Mouse (Mus musculus) hindbrain, postnatal 0 days (tissue): ENCODE results near the gene Tspan5. TPM values are rescaled to one million over a fixed set of nuclear protein-coding genes. Genes with fewer than 3 reads are reported as not detected.

Experiments
- ATAC-seq: fragments of 200-750 bp; cut with Nextera tagmentation; 2 replicates; pipeline ENCODE4 v1.8.0; 2017; ENCODE audit warnings: mild to moderate bottlenecking, moderate TSS enrichment, moderate library complexity
- DNase-seq: peaks from one replicate; pipeline ENCODE4 v3.0.0-alpha.2; 2015; ENCODE audit warnings: low spot score
- H3K27ac ChIP-seq: fragments of 300-500 bp; sonication (generic); 2 replicates; pipeline ENCODE4 v1.5.1; 2014; ENCODE audit warnings: mild to moderate bottlenecking
- H3K27me3 ChIP-seq: fragments of 300-500 bp; sonication (generic); 2 replicates; pipeline ENCODE4 v1.6.1; 2014; ENCODE audit warnings: low read length, mixed read lengths; ENCODE audit not compliant: insufficient read depth
- H3K36me3 ChIP-seq: fragments of 300-500 bp; sonication (generic); 2 replicates; pipeline ENCODE4 v1.6.1; 2014; ENCODE audit warnings: low read length, mixed read lengths; ENCODE audit not compliant: insufficient read depth
- H3K4me1 ChIP-seq: fragments of 300-500 bp; sonication (generic); 2 replicates; pipeline ENCODE4 v1.6.1; 2014; ENCODE audit warnings: antibody characterized with exemption, low read length, mixed read lengths; ENCODE audit not compliant: insufficient read depth
- H3K4me2 ChIP-seq: fragments of 300-500 bp; sonication (generic); 2 replicates; pipeline ENCODE4 v1.6.1; 2014; ENCODE audit warnings: low read depth, mild to moderate bottlenecking, low read length, moderate library complexity, mixed read lengths
- H3K4me3 ChIP-seq: fragments of 300-500 bp; sonication (generic); 2 replicates; pipeline ENCODE4 v1.5.1; 2014; ENCODE audit warnings: low read length
- H3K9ac ChIP-seq: fragments of 300-500 bp; sonication (generic); replicated peaks from 2 replicates; pipeline ENCODE4 v1.6.1; 2014; ENCODE audit warnings: mild to moderate bottlenecking, low read length, moderate library complexity, mixed read lengths
- H3K9me3 ChIP-seq: fragments of 300-500 bp; sonication (generic); 2 replicates; pipeline ENCODE4 v1.6.1; 2016; ENCODE audit warnings: low read length, mixed read lengths
- CTCF ChIP-seq: IDR thresholded peaks from 2 replicates; pipeline ENCODE4 v1.5.1; 2016; ENCODE audit warnings: antibody characterized with exemption, control low read depth, low read depth
- WGBS: fragments of 180-500 bp; shearing (Covaris S2); extraction: QIAGEN DNeasy Blood & Tissue Kit; methylation state at CpG from one replicate; pipeline ENCODE4 v1.1.7; 2014; 5-methylcytosine and 5-hydroxymethylcytosine counted together
- polyA plus RNA-seq: library from polyadenylated mRNA; unstranded; fragments of >200 nt; fragmentation: Nextera tagmentation; extraction: Ambion mirVana; gene quantifications from 2 replicates; pipeline ENCODE4 v1.2.1, GENCODE M21; 2015
- total RNA-seq: library from RNA; depleted of rRNA; stranded (reverse); fragments of >200 nt; gene quantifications from 2 replicates; pipeline ENCODE4 v1.2.3, GENCODE M21; 2014

Gene Tspan5
- total and polyA plus RNA-seq, 2 experiments from 2014 or later: 86.0 to 135 TPM

DNA sequence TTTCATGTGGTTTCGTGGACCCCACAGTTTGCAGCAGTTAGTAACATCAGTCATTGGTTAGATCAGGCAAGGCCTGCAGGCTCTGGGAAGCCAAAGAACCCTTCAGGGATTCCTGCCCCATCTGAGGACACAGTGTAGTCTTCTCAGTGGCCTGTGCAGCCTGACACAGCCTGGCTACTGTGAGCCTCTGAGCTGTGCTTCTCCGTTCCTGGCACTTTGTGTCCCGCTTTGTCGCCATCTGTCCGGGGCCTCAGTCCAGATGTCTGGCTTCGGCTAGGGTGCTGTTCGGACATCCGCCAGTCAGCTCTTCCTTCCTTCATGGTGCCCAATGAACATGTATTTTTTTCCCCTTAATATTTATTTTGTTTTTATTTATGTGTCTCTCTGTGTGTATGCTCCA lies 117.2 kb downstream of the Tspan5 start:
- Histone ChIP-seq H3K4me2 (no peak overlapping the region), H3K4me1 (peaks cover 49% of the 10 kb centered on the region), H3K36me3 (no peaks in the 10 kb centered on the region), H3K4me3 (no peak overlapping the region), H3K27ac (peak overlapping the region; percentile 65), H3K27me3 (no peaks in the 10 kb centered on the region), H3K9me3 (no peaks in the 10 kb centered on the region), H3K9ac (no peak overlapping the region)
- ATAC-seq (peak; percentile 33; the same call in 1 of the 2 replicates), DNase-seq (peak; percentile 56)
- 39% methylated on average over 8 of the region's 8 CpGs for WGBS
- TF ChIP-seq CTCF: no peak

GRCm38 (mm10) chr3:138859666-138860065 lies 117.7 kb downstream of the Tspan5 start:
- ATAC-seq: peak; percentile 79
- peak overlapping the region; percentile 65 for H3K27ac ChIP-seq

DNA sequence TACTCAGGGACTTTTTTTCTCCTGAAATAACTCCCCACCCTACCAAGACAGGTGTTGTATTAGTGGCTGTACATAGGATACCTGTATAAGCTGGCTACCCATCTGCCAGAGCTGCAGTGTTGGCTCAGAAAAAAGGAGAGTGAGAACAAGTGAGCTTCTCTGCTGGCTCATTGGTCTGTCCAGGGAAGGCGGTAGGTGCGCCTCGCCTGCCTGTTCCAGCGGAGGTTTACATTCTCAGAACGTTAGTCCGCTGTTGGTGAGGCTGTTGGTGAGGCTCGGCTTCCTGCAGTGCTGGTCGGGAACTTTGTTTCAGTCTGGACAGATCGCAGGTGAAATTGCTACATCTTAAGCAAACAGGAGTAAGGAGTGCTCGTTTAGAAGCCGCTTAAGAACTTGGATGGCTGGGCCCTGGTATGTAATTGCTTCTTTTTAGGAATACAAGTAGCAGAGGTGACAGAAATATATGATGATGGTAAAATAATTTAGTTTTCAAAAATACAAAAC lies 118.3 kb downstream of the Tspan5 start:
- no peak overlapping the region for H3K4me3 ChIP-seq
- H3K9me3 ChIP-seq: no peaks in the 10 kb centered on the region
- no peak for ATAC-seq
- H3K27ac ChIP-seq: peak overlapping the region; percentile 65
- H3K9ac ChIP-seq: no peak overlapping the region
- no peak for TF ChIP-seq CTCF
- no peak overlapping the region for H3K4me2 ChIP-seq
- no peak for DNase-seq
- H3K27me3 ChIP-seq: no peaks in the 10 kb centered on the region
- 60% methylated on average over 11 of the region's 11 CpGs for WGBS
- H3K4me1 ChIP-seq: peaks cover 42% of the 10 kb centered on the region
- no peaks in the 10 kb centered on the region for H3K36me3 ChIP-seq

More at GRCm38 (mm10) chr3:138859666-138860065, 117.7 kb downstream of the Tspan5 start:
- WGBS: 27% methylated on average over 8 of the region's 8 CpGs
- H3K27me3 ChIP-seq: no peaks in the 10 kb centered on the region
- no peak overlapping the region for H3K9ac ChIP-seq
- H3K36me3 ChIP-seq: no peaks in the 10 kb centered on the region
- no peaks in the 10 kb centered on the region for H3K9me3 ChIP-seq
- DNase-seq: peak; percentile 74
- TF ChIP-seq CTCF: peak; percentile 62
- H3K4me3 ChIP-seq: no peak overlapping the region
- no peak overlapping the region for H3K4me2 ChIP-seq
- peaks cover 44% of the 10 kb centered on the region for H3K4me1 ChIP-seq

DNA sequence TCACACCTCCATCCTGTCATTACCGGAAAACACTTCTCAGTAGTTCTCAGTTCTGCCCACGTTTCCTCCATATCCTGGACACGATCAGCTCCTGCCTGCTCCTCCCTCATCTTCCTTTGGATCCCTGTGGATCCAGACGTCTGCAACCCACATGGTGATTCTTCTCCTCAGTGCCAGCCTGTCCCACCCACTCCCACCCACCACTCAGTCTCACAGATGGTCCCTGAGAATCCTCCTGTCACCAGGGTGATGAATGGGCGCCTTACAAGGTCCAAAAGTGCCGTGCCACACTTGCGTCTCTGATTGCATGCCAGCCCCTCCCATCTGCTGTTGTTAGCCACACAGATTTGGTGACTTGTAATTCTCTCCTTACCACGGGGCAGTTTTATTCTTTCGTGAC lies 119.0 kb downstream of the Tspan5 start:
- ATAC-seq (peak; percentile 22; the same call in 1 of the 2 replicates), DNase-seq (peak; percentile 63)
- H3K4me3 ChIP-seq: no peak overlapping the region
- no peaks in the 10 kb centered on the region for H3K9me3 ChIP-seq
- 30% methylated on average over 9 of the region's 9 CpGs for WGBS
- no peak overlapping the region for H3K9ac ChIP-seq
- no peak overlapping the region for H3K4me2 ChIP-seq
- no peaks in the 10 kb centered on the region for H3K27me3 ChIP-seq
- H3K4me1 ChIP-seq: peaks cover 41% of the 10 kb centered on the region
- TF ChIP-seq CTCF: no peak
- no peaks in the 10 kb centered on the region for H3K36me3 ChIP-seq
- no peak overlapping the region for H3K27ac ChIP-seq

DNA sequence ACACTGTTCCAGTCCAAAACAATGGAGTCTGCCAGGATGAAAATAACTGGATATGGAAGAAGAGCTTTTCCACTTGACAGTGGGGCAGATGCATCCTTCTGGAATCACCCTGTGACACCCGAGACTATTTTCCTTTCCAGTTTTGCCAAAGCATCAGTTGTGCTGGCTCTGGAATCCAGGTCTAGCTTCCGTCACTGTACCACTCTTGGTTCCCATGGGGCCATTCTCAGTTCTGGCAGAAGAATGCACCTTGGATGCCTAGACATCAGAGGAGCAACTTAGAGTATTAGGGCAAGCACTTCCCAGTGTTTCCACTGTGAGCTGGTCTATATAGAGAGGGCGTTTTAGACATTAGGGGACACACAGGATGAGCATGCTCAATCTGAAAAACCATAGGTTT lies 119.6 kb downstream of the Tspan5 start:
- TF ChIP-seq CTCF: no peak
- ATAC-seq (no peak), DNase-seq (no peak)
- Histone ChIP-seq H3K27me3 (no peaks in the 10 kb centered on the region), H3K9ac (no peak overlapping the region), H3K4me1 (peaks cover 35% of the 10 kb centered on the region), H3K4me2 (no peak overlapping the region), H3K36me3 (no peaks in the 10 kb centered on the region), H3K4me3 (no peak overlapping the region), H3K9me3 (no peaks in the 10 kb centered on the region), H3K27ac (no peak overlapping the region)
- WGBS: 47% methylated on average over 3 of the region's 3 CpGs

DNA sequence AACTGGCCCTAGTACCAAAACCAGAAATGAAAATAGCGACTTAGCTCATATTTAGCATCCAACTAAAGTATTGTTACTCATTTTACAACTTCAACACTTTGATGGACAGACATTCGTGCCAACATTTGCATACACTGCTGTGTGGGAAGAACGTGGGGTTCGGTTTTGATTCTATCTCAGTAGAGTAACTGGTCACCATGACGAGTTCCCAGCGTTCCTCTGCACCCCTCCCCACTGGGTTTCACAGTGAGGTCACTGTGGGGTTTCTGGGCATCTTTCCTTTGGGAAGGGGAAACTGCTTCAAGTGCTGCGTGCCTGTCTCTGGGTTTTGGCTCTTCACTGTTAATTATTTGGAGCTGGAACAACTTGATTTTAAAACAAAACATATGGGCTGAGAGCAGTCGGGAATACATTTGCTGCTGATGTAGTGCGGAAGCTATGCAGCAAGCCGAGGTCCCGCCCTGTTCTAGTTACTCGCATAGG lies 122.2 kb downstream of the Tspan5 start:
- Histone ChIP-seq H3K9ac (no peak overlapping the region), H3K4me1 (peaks cover 12% of the 10 kb centered on the region), H3K27ac (no peak overlapping the region), H3K9me3 (no peaks in the 10 kb centered on the region), H3K27me3 (no peaks in the 10 kb centered on the region), H3K4me2 (no peak overlapping the region), H3K4me3 (no peak overlapping the region), H3K36me3 (no peaks in the 10 kb centered on the region)
- ATAC-seq: no peak
- WGBS: 65% methylated on average over 12 of the region's 12 CpGs
- TF ChIP-seq CTCF: no peak
- DNase-seq: no peak

- no peaks in the 10 kb centered on the region for H3K27me3 ChIP-seq
- ATAC-seq (no peak), DNase-seq (no peak)
- H3K4me3 ChIP-seq: no peak overlapping the region
- 56% methylated on average over 5 of the region's 5 CpGs for WGBS
- TF ChIP-seq CTCF: no peak
- no peak overlapping the region for H3K4me2 ChIP-seq
- peaks cover 2% of the 10 kb centered on the region; the same call in 1 of the 2 replicates for H3K4me1 ChIP-seq
- peak overlapping the region; percentile 54; the same call in 1 of the 2 replicates for H3K27ac ChIP-seq
- H3K9ac ChIP-seq: no peak overlapping the region
- no peaks in the 10 kb centered on the region for H3K36me3 ChIP-seq
- no peaks in the 10 kb centered on the region for H3K9me3 ChIP-seq
Observed at GRCm38 (mm10) chr3:138865271-138865670, 123.3 kb downstream of the Tspan5 start.
